Mouse (Mus musculus) CH12.LX (cell line): ENCODE data around the gene Plp2. TPM values are rescaled to one million over a fixed set of nuclear protein-coding genes. Genes with fewer than 3 reads are reported as not detected.

Experiments used
- DNase-seq: peaks from one replicate; pipeline ENCODE4 v3.0.0-alpha.2; 2013; ENCODE audit errors: extremely low read depth
- H3K27ac ChIP-seq: 2 replicates; pipeline ENCODE4 v1.5.1; 2012; ENCODE audit warnings: low read depth, mild to moderate bottlenecking, control low read depth, moderate library complexity; ENCODE audit not compliant: insufficient read depth
- H3K27me3 ChIP-seq: replicated peaks from 2 replicates; pipeline ENCODE3; 2012; ENCODE audit warnings: inconsistent platforms
- H3K36me3 ChIP-seq, 2 experiments: replicated peaks in 1 of 2; 2 replicates each; pipeline versions ENCODE3 to v1.6.1; 2012; ENCODE audit warnings: inconsistent platforms in 1 of 2, low read length in 1 of 2, mild to moderate bottlenecking in 1 of 2, mixed read lengths in 1 of 2, moderate library complexity in 1 of 2; ENCODE audit not compliant: control insufficient read depth in 1 of 2, insufficient read depth in 1 of 2
- H3K4me1 ChIP-seq, 2 experiments: 2 replicates each; pipeline ENCODE4 v1.6.1; 2012; ENCODE audit warnings: inconsistent platforms in 1 of 2, moderate library complexity in 1 of 2; ENCODE audit not compliant: insufficient read depth in 2 of 2, control insufficient read depth in 1 of 2
- H3K4me2 ChIP-seq: 2 replicates; pipeline ENCODE4 v1.6.1; 2012; ENCODE audit warnings: low read depth, mild to moderate bottlenecking, control low read depth; ENCODE audit not compliant: poor library complexity, insufficient read depth, severe bottlenecking
- H3K4me3 ChIP-seq, 3 experiments: fragments of 150-350 bp in 1 of 3; sonication (generic) in 1 of 3; replicated peaks in 1 of 3; 2 replicates each; pipeline versions ENCODE3 to v1.5.1; 2011 to 2012; ENCODE audit warnings: low read depth in 2 of 3, low read length in 2 of 3, mild to moderate bottlenecking in 2 of 3, moderate library complexity in 2 of 3, control low read depth in 1 of 3, improper control_type of control experiment in 1 of 3, inconsistent platforms in 1 of 3, mixed read lengths in 1 of 3; ENCODE audit not compliant: poor library complexity in 1 of 3
- H3K79me2 ChIP-seq: replicated peaks from 2 replicates; pipeline ENCODE4 v1.6.1; 2012; ENCODE audit warnings: mild to moderate bottlenecking, moderate library complexity; ENCODE audit not compliant: control insufficient read depth, poor library complexity, insufficient read depth, severe bottlenecking; ENCODE audit errors: extremely low read depth
- H3K9ac ChIP-seq: 2 replicates; pipeline ENCODE4 v1.6.1; 2012; ENCODE audit warnings: low read depth, mild to moderate bottlenecking, control low read depth, moderate library complexity; ENCODE audit not compliant: insufficient read depth
- H3K9me3 ChIP-seq: replicated peaks from 2 replicates; pipeline ENCODE3; 2012; ENCODE audit warnings: low read length, inconsistent platforms, mixed read lengths
- CHD1 ChIP-seq: IDR thresholded peaks from 2 replicates; pipeline ENCODE4 v1.6.1; 2012; ENCODE audit warnings: low read depth, low read length, improper control_type of control experiment, inconsistent platforms
- CTCF ChIP-seq, 2 experiments: IDR thresholded peaks in 1 of 2; conservative IDR thresholded peaks in 1 of 2; 2 replicates each; pipeline ENCODE4 v1.5.1; 2011 to 2012; ENCODE audit warnings: low read depth in 2 of 2, low read length in 2 of 2, improper control_type of control experiment in 1 of 2, inconsistent platforms in 1 of 2, mild to moderate bottlenecking in 1 of 2, moderate library complexity in 1 of 2
- ELF1 ChIP-seq: IDR thresholded peaks from 2 replicates; pipeline ENCODE4 v1.6.1; 2014; ENCODE audit warnings: low read depth, mild to moderate bottlenecking, inconsistent platforms, low read length, improper control_type of control experiment
- EP300 ChIP-seq: IDR thresholded peaks from 2 replicates; pipeline ENCODE4 v1.6.1; 2011; ENCODE audit warnings: low read length, improper control_type of control experiment
- HCFC1 ChIP-seq: IDR thresholded peaks from 2 replicates; pipeline ENCODE4 v1.6.1; 2012; ENCODE audit warnings: low read depth, mild to moderate bottlenecking, inconsistent platforms, low read length, improper control_type of control experiment
- JUN ChIP-seq: IDR thresholded peaks from 2 replicates; pipeline ENCODE4 v1.6.1; 2011; ENCODE audit warnings: low read depth, mild to moderate bottlenecking, low read length, improper control_type of control experiment, moderate library complexity; ENCODE audit not compliant: insufficient read depth
- JUND ChIP-seq: conservative IDR thresholded peaks from 2 replicates; pipeline ENCODE4 v1.6.1; 2011; ENCODE audit warnings: low read depth, low read length, improper control_type of control experiment
- KAT2A ChIP-seq: IDR thresholded peaks from 2 replicates; pipeline ENCODE4 v1.6.1; 2012; ENCODE audit warnings: low read length, improper control_type of control experiment, inconsistent platforms; ENCODE audit not compliant: insufficient replicate concordance
- MAFK ChIP-seq: IDR thresholded peaks from 2 replicates; pipeline ENCODE4 v1.6.1; 2011; ENCODE audit warnings: low read length, improper control_type of control experiment; ENCODE audit not compliant: insufficient replicate concordance
- MAX ChIP-seq: IDR thresholded peaks from 2 replicates; pipeline ENCODE4 v1.6.1; 2011; ENCODE audit warnings: low read length, improper control_type of control experiment
- MEF2A ChIP-seq: IDR thresholded peaks from 2 replicates; pipeline ENCODE4 v1.6.1; 2014; ENCODE audit warnings: low read depth, mild to moderate bottlenecking, inconsistent platforms, low read length, improper control_type of control experiment, borderline replicate concordance
- MXI1 ChIP-seq: IDR thresholded peaks from 2 replicates; pipeline ENCODE4 v1.6.1; 2011; ENCODE audit warnings: mild to moderate bottlenecking, low read depth, low read length, improper control_type of control experiment
- NRF1 ChIP-seq: IDR thresholded peaks from 2 replicates; pipeline ENCODE4 v1.6.1; 2014; ENCODE audit warnings: low read depth, mild to moderate bottlenecking, inconsistent platforms, low read length, improper control_type of control experiment, moderate library complexity
- POLR2A ChIP-seq: IDR thresholded peaks from 2 replicates; pipeline ENCODE4 v1.6.1; 2011; ENCODE audit warnings: low read depth, mild to moderate bottlenecking, improper control_type of control experiment, low read length
- RAD21 ChIP-seq: IDR thresholded peaks from 2 replicates; pipeline ENCODE4 v1.6.1; 2011; ENCODE audit warnings: low read depth, mild to moderate bottlenecking, low read length, improper control_type of control experiment, moderate library complexity
- RCOR1 ChIP-seq: conservative IDR thresholded peaks from 2 replicates; pipeline ENCODE4 v1.6.1; 2012; ENCODE audit warnings: low read depth, mild to moderate bottlenecking, inconsistent platforms, low read length, improper control_type of control experiment
- SIN3A ChIP-seq: IDR thresholded peaks from 2 replicates; pipeline ENCODE4 v1.6.1; 2012; ENCODE audit warnings: low read length, improper control_type of control experiment, inconsistent platforms
- SMC3 ChIP-seq: IDR thresholded peaks from 2 replicates; pipeline ENCODE4 v1.6.1; 2011; ENCODE audit warnings: low read depth, low read length, improper control_type of control experiment
- TCF12 ChIP-seq: IDR thresholded peaks from 2 replicates; pipeline ENCODE4 v1.6.1; 2014; ENCODE audit warnings: low read depth, mild to moderate bottlenecking, inconsistent platforms, low read length, improper control_type of control experiment
- ZKSCAN1 ChIP-seq: IDR thresholded peaks from 2 replicates; pipeline ENCODE4 v1.6.1; 2012; ENCODE audit warnings: low read depth, inconsistent platforms, low read length, improper control_type of control experiment, borderline replicate concordance
- ZMIZ1 ChIP-seq: IDR thresholded peaks from 2 replicates; pipeline ENCODE4 v1.6.1; 2012; ENCODE audit warnings: low read depth, mild to moderate bottlenecking, inconsistent platforms, low read length, improper control_type of control experiment
- ZNF384 ChIP-seq: IDR thresholded peaks from 2 replicates; pipeline ENCODE4 v1.6.1; 2012; ENCODE audit warnings: low read depth, low read length, improper control_type of control experiment, inconsistent platforms
- dilution Hi-C: fragments of 300-500 bp; cut with MboI; formaldehyde crosslinking; loops from 2 replicates; pipeline ENCODE4 v1.14.3; 2020; ENCODE audit warnings: low sequenced_read_pairs; ENCODE audit not compliant: extremely low pct_unique_long_range_greater_than_20kb, extremely low pct_ligation_motif_present
- in situ Hi-C: fragments of 300-500 bp; cut with MboI; formaldehyde crosslinking; loops from 3 replicates; pipeline ENCODE4 v1.14.3; 2019; ENCODE audit warnings: low sequenced_read_pairs, low pct_ligation_motif_present, low pct_unique_long_range_greater_than_20kb, mixed read lengths
- polyA plus RNA-seq: library from polyadenylated mRNA; unstranded; fragments of >175 nt; gene quantifications from 2 replicates; pipeline ENCODE4 v1.2.1, GENCODE M21; 2012; ENCODE audit warnings: low read depth; ENCODE audit not compliant: insufficient read length
- total RNA-seq, 2 experiments: library from RNA; depleted of rRNA; stranded (reverse); fragments of 300-350 nt in 1 of 2; fragments of >200 nt in 1 of 2; gene quantifications; 2 replicates each; pipeline ENCODE4 v1.2.3; 2012 to 2014

Plp2 gene
- total and polyA plus RNA-seq, 3 experiments = 163 to 247 (median 173) TPM

DNA sequence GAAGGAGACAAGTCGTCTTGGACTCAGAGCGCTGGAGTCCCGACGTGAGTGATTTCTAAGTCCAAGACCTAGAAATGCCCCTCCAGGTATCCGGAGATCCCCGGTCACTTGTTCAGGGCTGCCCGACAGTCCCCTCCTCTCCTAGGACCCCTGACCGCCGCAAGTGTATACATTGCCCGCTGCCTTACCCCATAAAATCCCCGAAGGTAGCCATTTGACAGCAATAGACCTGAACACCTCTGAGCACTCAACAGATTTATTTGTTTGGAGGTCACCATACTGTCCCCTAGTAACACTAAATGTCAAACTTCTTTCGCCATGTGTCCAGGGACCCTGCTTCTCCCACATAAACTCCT lies 8.8 kb upstream of the Plp2 start:
- Histone ChIP-seq H3K4me3 (no peak overlapping the region), H3K9ac (no peak overlapping the region), H3K79me2 (no peaks in the 10 kb centered on the region), H3K4me2 (peak overlapping the region; percentile 30; the same call in 1 of the 2 replicates), H3K36me3 (no peaks in the 10 kb centered on the region), H3K9me3 (no peaks in the 10 kb centered on the region), H3K4me1 (no peaks in the 10 kb centered on the region), H3K27ac (no peak overlapping the region), H3K27me3 (peaks cover 3% of the 10 kb centered on the region)
- DNase-seq = no peak
- in situ Hi-C loops (no loop called here), dilution Hi-C loops (no loop called here)
- TF ChIP-seq CHD1 (no peak), ZKSCAN1 (no peak), KAT2A (no peak), ZNF384 (no peak), MXI1 (no peak), MEF2A (no peak), HCFC1 (no peak), ZMIZ1 (no peak)

DNA sequence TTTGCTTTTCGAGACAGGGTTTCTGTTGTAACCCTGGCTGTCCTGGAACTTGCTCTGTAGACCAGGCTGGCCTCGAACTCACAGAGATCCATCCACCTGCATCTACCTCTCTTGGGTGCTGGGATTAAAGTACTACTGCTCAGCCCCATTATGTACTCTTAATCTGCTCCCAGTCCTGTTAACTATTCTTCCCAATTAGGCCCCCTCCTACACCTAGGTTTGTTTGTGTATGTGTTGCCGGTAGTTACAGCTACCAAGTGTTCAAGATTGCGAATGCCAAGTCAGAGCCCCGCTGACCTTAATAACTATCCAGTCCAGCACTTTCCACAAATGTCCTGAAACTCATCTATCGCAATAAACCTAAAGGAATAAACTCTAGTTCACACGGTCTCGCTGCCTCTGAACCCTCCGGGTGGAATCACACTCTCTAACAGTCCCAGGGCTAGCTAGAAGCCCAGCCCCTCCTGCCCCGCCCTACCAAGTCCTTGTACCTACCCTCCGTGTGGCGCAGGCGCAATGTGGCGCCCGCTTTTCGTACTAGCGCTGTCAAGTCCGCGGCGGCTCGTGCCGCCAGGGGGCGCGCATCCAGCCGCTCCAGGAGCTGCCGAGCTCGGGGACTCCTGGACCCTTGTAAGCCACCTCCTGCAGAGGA lies 8.3 kb upstream of the Plp2 start:
- H3K4me1 ChIP-seq = peaks cover 1 to 3% of the 10 kb centered on the region in 2 experiments; a peak in 2 of 4 replicates
- H3K4me3 ChIP-seq = peak overlapping the region in 2 of 3 experiments; percentile 13 to 21
- in situ Hi-C loops = no loop called here
- TF ChIP-seq ELF1 = no peak
- TF ChIP-seq ZKSCAN1 = no peak
- TF ChIP-seq POLR2A = peak; percentile 55
- no peak for TF ChIP-seq JUND
- TF ChIP-seq MAX = no peak
- peak; percentile 21; the same call in 1 of the 2 replicates for TF ChIP-seq RAD21
- TF ChIP-seq MAFK = no peak
- no peak for TF ChIP-seq EP300
- TF ChIP-seq SIN3A = no peak
- TF ChIP-seq MEF2A = no peak
- TF ChIP-seq KAT2A = no peak
- peak; percentile 66 for TF ChIP-seq SMC3
- TF ChIP-seq JUN = no peak
- peak; percentile 91 for TF ChIP-seq NRF1
- TF ChIP-seq CTCF (conservative IDR thresholded peaks at IDR 0.05 in 1 of 2, IDR thresholded peaks at IDR 0.05 in 1 of 2; ENCODE audit: low read depth in 2 of 2, low read length in 2 of 2) = peak; percentile 7 to 78; a peak in 2 of 4 replicates
- TF ChIP-seq TCF12 = 0 out of 2 replicates have a peak, but pooled peaks have one; percentile 32
- TF ChIP-seq RCOR1 = no peak
- TF ChIP-seq, all 38 proteins: peak for 6
- H3K27ac ChIP-seq = no peak overlapping the region
- no peaks in the 10 kb centered on the region for H3K36me3 ChIP-seq
- dilution Hi-C loops = no loop called here
- no peaks in the 10 kb centered on the region for H3K27me3 ChIP-seq
- H3K9me3 ChIP-seq = no peaks in the 10 kb centered on the region
- H3K79me2 ChIP-seq = no peaks in the 10 kb centered on the region
- H3K9ac ChIP-seq = no peak overlapping the region
- peak; percentile 87 for DNase-seq
- peak overlapping the region; percentile 44 for H3K4me2 ChIP-seq
